Mouse (Mus musculus): ENCODE data around the gene Ripor1.

DNA sequence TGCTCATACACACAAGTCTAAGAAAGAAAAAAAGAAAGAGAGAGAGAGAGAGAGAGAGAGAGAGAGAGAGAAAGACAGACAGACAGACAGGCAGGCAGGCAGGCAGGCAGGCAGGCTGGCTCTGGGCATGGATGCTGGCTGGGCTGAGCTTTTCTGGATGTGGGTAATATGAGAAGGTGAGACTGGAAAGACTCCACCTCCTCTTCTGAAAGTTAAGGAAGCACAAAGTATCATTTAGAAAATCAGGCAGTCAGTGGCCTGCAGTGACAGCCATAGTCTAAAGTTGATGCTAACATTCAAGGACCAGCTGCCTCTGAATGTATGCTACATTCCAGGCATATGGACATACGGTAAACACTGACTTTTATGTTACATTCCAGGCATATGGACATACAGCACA is 19.8 kb downstream of the Ripor1 start:
- TF ChIP-seq CTCF (IDR thresholded peaks at IDR 0.05; ENCODE audit: borderline replicate concordance, insufficient read depth, low read length) (no peak), POLR2A (IDR thresholded peaks at IDR 0.05; ENCODE audit: low read depth, low read length) (no peak)

Measured in embryonic fibroblast, embryonic 13.5 days (primary cell).